Mouse (Mus musculus) left cerebral cortex, adult 8-10 months (tissue): ENCODE measurements around the gene Faap100. TPM values are rescaled to one million over a fixed set of nuclear protein-coding genes. Genes with fewer than 3 reads are reported as not detected.
"Not testable (repeated sequence)": the region's sequence is repeated elsewhere in the genome, so short reads cannot be mapped to it uniquely, and the experiment has no call there.

ENCODE experiments used
- DNase-seq, 2 experiments: peaks; one replicate each; pipeline ENCODE4 v3.0.0; 2022; ENCODE audit warnings: low spot score in 2 of 2
- total RNA-seq, 4 experiments: library from RNA; stranded (reverse); gene quantifications; 2 replicates each; pipeline ENCODE4 v1.2.4; 2022

Faap100 gene
- total RNA-seq, 4 experiments from 2014 or later = 14.0 to 17.2 (median 14.9) TPM

DNA sequence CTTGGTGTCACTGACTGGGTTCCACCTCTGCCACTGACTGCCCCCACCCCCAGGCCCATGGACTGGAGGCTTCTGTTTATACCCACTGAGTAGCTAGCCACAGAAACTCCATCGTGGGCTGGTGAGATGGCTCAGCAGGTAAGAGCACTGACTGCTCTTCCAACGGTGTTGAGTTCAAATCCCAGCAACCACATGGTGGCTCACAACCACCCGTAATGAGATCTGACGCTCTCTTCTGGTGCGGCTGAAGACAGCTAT lies 26.5 kb downstream of the Faap100 start:
- DNase-seq = not testable (repeated sequence)

DNA sequence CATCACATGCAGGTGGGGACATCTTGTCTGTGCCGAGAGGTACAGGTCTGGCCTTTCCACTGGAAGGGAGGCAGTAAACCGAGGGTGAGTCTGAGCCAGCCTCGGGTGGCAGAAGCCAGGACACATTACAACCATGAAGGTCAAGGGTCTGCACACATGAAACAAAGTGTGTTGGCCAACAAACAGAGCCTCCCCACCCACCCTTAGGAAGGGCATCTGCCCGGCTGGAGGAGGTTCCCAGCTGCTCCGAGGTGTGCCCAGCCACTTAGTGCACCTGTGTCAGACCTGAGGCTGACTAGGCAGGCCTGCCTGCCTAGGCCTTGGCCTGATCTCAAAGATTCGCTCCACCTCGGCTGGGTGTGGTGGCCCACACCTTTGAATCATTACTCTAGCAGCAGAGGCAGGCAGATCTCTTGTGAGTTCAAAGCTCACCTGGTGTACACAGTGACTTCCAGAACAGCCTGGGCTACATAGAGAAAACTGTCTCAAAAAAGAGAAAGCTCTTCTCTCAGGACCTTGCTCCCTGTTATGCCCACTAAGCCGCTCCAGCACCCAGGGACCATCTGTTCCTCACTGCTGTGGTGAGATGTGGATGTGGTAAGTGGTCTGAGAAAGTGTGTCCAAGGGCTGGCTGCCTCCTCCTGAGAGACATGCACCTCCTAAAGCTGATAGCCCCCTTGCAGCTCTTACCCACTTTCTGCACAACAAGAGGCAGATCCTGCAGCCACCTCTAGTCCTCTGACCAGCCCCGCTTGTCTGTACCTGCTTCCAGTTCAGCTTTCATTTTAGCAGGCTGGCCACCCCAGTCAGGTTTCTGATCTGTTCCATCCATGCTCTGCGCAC lies 27.1 kb downstream of the Faap100 start:
- no peak for DNase-seq

DNA sequence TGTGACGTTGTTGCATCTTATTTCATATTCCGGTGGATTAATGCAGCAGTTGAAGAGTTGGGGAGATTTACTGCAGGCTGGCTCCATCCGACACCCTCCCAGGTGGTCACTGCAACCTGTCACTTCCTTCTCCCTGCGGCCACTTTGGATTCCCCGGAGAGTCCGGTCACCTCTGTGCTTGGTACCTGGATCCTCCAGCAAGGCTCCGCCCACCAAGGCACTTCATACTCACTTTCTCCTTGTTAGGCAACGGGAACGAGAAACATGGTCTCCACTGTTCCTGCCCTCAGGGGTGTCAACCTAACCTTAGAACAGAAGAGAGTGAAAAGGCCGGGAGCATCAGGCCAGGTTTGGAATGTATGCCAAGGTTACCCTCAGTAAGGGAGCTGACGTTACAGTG lies 27.9 kb downstream of the Faap100 start:
- DNase-seq = no peak

DNA sequence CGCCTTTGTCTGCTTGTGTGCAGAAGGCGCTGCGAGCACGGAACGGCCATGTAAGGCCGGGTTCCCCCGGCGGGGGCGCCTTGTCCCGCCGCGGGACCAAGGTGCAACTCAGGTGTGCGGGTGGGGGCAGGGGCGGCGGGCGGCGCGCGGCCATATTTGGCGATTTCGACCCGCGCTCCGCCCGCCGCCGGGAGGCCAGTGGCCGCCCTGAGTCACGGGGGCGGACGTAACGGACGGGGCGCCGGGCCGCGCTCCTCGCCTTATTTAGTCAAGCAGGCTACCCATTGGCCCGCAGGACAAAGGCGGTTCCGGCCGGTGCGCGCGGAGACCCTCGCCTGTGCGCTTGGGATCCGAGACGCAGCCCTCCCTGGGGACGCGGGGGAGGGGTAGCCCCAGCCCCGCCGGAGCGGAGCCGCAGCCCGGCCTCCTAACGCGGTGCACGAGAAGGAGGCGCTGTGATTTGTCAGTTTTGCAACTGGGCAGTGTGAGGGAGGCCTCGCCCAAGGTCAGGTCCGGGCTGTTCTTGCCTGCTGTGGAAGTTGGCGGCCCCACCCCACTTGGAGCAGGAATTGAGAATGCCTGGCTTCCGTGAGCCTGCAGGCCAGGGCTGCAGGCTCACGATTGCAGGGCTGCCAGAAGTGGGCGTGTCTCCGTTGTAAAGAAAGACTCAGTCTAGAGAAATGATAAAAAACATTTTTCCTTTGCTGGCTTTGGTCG lies 28.4 kb downstream of the Faap100 start:
- DNase-seq = peak; percentile 55 to 78

DNA sequence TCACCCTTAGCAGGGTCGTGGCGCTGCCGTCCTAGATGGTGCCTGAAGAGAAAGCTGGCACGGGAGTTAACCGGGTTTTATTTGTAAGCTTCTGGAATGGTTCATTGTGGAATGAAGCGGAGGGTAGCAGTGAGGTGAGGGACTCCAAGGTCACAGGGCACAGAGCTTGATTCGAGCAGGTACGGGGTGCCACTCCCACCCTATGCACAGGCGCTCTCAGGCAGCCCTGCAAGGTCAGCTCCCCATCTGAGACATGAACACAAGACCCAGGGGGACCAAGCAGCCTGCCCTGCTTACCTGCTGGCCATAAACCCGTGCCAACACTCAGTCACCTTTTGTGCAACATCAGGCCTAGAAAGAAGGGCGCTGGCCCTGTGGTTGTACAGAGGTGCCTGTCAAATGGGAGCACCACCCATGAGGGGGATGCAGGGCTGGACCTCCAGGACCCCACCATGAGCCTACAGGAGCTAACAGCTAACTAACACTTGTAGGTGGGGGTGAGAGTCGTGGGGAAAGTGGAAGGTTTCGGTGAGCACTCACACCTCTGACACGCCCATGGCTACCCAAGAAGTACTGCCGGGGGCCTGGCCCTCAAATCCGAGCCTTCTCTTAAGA lies 29.1 kb downstream of the Faap100 start:
- no peak for DNase-seq

DNA sequence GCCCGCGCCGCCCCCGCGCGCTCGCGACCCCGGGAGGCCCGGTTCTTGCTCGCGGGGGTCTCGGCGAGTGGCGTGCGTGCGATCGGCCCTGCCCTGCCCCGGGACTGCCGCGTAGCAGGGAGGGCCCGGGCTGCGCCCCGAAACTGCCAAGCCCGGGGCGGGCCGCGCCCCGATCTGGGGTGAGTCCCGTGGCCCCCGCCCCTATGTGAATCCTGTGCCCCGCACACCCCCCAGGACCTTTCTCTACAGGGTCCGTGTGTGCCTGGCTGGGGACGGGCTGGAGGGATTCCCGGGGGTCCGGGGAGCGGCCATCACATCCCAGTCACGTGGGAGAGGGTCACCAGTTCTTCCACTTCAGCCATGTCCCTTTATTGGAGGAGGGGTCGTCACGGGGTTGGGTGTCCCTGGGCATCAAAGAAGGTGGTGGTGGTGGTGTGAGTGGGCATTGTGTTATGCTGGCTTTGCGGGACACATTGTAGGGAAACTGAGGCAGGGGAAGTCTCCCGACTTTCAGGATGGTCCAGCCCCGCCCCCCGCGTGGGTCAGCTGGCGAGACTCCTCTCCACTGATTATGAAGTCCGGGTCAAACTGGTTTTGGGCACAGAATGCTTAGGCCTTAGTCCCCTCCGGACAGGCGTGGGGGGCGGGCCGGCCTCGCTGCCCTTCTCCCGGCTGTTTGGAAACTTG lies 29.7 kb downstream of the Faap100 start:
- DNase-seq = peak; percentile 70 to 72

DNA sequence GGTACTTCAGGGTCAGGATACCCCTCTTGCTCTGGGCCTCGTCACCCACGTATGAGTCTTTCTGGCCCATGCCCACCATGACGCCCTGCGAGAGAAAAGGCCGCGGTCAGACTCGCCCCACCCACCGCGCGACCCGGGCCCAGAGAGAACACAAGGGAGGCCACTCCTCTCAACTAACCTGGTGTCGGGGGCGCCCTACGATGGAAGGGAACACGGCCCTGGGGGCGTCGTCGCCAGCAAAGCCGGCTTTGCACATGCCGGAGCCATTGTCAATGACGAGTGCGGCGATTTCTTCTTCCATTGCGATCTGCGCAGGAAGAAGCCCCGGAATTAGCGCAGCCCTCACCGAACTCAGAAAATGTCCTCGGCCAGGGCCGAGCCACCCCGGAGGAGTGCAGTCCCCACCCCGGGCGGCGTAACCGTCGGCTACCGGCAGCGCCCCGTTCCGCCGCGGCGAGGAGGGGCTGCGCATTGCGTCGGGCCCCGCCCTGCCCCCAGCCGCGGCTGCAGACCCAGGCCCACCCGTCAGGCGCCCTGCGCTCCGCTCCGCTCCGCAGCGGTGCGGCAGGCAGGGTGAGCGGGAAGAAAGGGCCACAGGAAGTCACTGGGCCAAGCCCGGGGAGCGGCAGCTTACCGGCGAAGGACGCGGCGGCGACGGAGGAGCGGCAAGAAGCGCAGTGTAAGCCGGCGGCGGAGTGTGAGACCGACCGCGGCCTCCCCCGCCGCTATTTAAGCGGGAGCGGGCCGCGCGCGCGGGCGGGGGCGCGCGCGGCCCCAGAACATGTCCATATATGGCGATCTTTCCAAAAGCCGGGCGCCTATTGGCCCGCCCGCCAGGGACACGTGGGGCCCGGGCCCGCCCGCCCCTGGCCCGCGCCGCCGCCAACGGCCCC lies 30.5 kb downstream of the Faap100 start, which contains the start of gene Actg1:
TSS of gene Actg1 (minus strand) at position 752 of the 893 bp plus-strand sequence.
- peak in 1 of 2 experiments; percentile 80 for DNase-seq

DNA sequence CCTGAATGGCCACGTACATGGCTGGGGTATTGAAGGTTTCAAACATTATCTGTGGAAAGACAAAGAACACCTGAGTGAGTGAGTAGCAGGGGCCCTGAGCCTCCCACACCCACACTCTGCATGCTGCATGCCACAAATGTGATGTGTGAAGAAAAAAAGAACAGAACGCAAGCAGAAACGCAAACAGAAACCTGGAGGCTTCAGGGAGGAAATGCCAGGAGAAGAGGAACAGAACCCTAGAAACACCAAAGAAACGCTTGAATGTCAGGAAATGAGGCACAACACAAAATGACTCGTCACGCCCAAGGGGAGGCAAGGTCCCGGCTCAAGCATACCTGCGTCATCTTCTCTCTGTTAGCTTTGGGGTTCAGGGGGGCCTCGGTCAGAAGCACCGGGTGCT lies 31.3 kb downstream of the Faap100 start:
- DNase-seq = peak in 1 of 2 experiments; percentile 18

DNA sequence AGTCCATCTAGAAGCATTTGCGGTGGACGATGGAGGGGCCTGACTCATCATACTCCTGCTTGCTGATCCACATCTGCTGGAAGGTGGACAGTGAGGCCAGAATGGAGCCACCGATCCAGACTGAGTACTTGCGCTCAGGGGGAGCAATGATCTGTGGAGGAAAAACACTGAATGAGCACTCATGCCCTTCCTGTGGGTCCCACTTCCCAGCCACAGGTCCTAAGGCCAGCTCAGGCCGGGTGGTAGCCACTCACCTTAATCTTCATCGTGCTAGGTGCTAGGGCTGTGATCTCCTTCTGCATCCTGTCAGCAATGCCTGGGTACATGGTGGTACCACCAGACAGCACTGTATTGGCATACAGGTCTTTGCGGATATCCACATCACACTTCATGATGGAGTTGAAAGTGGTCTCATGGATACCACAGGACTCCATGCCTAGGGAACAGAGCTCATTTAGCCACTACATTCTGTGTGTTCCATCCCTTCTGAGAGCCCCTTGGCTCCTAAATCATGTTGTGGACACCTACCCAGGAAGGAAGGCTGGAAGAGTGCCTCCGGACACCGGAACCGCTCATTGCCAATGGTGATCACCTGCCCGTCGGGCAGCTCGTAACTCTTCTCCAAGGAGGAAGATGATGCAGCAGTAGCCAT lies 32.1 kb downstream of the Faap100 start:
- DNase-seq = peak in 1 of 2 experiments; percentile 6

DNA sequence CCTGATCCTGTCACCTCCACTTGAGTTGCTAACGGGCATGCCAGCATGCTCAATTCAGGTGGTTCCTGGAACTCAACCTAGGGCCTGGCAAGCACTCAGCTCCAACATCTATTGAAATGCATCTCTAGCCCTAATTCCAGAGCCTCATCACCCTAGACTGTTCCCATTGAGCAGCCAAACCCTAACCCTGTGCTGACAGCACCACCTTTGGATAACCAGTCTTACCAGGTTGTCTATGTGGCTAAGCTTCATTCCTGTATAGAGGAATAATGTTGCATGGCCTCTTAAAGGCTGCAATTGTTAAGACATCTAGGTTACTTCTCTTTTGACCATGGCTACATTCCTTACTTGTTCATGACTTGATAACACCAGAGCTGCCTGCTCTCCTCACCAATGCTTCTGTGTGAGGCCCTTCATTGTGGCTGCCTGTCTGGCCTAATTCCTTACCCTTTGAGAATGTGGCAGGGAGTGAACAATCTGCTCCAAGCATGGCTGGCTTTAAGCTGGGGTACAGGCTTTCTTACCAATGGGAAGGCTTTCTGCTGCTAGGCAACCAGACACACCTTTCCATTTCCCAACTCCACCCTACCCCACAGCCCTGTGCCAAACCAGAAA lies 33.4 kb downstream of the Faap100 start:
- DNase-seq = peak in 1 of 2 experiments; percentile 10

DNA sequence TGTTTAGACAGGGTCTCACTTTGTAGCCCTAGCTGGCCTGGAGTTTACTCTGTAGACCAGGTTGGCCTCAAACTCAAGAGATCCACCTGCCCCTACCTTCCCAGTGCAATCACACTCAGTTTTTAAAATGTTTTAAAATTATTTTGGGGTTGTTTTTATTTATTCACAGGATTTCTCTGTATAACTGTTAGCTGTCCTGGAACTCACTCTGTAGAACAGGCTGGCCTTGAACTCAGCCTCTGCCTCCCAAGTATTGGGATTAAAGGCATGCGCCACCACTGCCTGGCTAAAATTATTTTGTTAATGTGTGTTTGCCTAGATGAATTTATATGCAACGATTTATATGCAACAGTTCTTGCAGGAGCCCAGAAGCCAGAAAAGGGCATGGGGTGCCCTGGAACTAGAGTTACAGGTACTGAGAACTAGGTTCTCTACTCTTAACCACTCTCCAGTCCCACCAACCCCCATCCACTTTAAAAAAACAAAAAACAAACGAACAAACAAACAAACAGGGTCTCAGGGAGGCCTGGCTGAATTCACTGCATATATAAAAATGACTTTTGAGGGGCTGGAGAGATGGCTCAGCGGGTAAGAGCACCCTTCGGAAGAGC lies 34.1 kb downstream of the Faap100 start:
- peak in 1 of 2 experiments; percentile 4 for DNase-seq

DNA sequence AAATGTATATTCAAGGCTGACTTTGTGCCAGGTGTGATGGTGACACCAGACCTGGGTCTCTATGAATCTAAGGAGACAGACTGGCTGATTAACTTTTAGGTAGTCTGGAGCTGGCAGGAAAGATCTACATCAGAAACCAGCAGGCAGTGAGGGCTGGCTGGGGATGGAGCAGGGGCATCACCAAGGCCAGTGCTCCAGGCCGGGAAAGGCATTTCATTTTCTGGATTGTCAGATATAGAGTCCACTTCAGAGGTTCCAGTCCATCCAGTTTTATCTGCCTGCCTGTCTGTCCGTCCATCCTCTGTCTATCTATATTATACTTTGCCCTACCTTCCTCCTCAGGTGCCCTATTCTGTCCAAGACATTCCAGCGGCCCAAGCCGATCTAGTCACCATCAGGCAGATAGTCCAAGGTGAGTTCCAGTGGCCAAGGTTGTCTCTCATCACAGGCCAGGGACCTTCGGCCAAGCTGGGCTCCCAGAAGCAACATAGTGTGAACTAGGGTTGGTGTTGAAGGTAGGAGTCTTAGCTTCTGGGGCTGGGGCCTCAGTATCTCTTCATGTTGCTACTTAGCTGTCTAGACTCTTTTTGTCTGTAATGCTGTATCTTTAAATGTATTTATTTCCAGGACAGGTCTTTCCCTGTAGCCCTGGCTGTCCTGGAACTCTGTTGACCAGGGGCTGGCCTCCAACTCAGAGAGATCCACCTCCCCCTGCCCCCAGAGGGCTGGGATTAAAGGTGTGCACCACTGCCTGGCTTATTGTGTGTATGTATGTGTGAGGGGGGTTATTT lies 34.9 kb downstream of the Faap100 start:
- peak in 1 of 2 experiments; percentile 3 for DNase-seq

DNA sequence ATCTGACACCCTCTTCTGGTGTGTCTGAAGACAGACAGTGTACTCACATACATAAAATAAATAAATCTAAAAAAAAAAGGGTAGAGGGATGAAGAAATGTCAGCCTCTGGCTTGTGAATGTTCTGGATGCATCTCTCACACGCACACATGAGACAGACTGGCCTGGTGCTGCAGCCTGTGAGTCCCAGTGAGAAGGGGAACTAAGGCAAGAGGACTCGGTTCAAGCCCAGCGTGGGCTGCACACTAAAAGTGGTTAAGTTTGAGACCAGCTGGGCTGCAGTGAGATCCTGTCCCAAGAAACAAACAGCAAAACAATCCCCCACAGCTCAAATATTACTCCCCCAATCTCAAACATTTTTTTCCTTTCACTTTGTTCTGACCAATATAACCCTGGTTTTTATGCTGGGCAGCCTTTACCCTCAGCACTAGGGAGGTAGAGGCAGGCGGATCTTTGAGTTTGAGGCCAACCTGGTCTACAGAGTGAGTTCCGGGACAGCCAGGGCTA lies 35.9 kb downstream of the Faap100 start:
- peak in 1 of 2 experiments; percentile 4 for DNase-seq

DNA sequence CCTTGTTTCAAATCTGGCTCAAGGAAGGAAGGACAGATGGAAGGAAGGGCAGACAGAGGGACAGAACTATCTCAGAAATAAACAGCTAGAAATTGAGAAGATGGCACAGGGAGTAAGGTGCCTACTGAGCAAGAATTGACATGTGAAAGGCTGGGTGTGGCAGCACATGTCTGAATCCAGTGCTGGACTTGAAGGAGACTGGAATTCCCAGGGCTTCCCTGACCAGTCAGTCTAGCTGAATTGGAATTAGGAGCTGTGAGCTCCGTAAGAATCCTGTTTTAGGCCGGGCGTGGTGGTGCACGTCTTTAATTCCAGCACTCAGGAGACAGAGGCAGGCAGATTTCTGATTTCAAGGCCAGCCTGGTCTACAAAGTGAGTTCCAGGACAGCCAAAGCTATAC lies 36.9 kb downstream of the Faap100 start:
- peak in 1 of 2 experiments; percentile 0 for DNase-seq

DNA sequence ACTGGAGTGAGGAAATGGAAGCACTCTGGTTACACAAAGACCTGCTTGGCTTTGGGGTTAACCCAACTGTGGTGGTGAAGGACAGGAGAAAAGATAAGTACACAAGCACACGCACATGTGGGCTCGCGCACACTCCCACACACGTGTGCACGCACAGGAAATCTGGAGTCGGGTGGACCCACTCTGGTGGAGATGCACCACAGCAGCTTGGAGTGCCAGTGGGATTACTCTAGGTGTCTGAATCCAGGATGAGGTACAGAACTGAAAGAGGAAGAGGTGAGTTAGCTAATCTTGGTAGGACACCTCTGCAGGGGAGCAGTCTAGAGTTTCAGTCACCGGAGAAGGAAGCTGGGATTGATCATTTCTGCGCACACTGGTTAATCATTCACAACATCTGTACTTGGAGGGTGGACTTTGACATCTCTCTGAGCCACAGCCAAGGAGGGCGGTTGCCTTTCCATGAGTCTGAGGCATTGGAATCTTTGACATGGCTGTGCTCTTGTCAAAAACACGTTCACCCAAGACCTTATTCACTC lies 38.5 kb downstream of the Faap100 start:
- peak in 1 of 2 experiments; percentile 2 for DNase-seq

DNA sequence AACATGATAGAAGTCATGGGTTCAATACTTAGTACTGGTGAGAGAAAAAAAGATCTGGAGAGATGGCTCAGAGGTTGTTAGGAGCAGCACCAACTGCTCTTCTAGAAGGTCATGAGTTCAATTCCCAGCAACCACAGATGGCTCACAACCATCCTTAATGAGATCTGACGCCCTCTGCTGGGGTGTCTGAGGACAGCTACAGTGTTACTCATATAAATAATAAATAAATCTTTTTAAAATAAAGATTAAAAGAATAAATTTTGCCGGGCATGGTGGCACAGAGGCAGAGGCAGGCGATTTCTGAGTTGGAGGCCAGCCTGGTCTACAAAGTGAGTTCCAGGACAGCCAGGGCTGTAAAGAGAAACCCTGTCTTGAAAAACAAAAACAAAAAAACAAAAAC lies 39.8 kb downstream of the Faap100 start:
- no peak for DNase-seq

DNA sequence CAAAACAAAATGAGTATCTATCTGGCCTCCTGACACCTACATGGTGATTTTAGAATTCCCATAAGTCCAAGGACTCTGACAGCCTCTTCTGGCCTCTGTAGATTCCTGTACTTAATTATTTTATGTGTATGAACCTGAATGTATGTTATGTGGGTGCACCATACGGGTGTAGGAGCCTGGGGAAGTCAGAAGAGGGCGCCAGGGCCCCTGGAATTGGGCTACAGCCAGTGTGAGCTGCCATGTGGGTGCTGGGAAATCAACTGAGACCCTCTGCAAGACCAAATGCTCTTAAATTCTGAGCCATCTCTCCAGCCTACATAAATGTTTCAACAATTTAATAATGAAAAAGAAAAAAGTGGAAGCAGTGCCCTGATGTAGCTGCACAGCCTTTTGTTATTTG lies 41.1 kb downstream of the Faap100 start:
- no peak for DNase-seq
